Mouse (Mus musculus) cerebellum, adult 2 months (tissue): ENCODE measurements around the gene Hfe.

Experiments used
- CTCF ChIP-seq: fragments of 200-500 bp; IDR thresholded peaks from 2 replicates; pipeline ENCODE4 v1.5.1; 2011; ENCODE audit warnings: low read depth, mild to moderate bottlenecking, control low read depth, low read length, moderate library complexity, borderline replicate concordance; ENCODE audit not compliant: insufficient read depth
- POLR2A ChIP-seq: fragments of 200-500 bp; IDR thresholded peaks from 2 replicates; pipeline ENCODE4 v1.6.1; 2011; ENCODE audit warnings: low read length, control low read depth, borderline replicate concordance; ENCODE audit not compliant: insufficient read depth

DNA sequence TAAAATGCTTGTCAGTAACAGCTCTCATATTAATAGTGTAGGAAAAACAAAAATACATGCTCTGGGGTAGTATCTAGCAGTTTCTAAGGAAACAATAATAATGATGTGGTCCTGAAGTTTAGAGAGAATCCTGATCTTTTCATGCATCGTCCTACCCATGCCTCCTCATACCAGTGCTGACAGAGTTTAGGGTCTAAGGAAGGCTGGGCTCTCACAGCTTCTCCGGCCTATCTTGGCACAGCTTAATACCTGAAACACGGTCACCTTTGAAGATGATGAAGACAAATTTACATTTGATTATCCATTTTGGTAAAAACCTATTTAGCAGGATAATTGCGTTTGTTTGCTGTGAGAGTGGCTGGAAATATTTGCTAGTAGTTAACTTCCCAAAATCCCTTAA is 33.3 kb upstream of the Hfe start:
- TF ChIP-seq POLR2A (no peak), CTCF (no peak)
